Mouse (Mus musculus) stomach, postnatal 0 days (tissue): ENCODE measurements around the gene Ripply2. TPM values are rescaled to one million over a fixed set of nuclear protein-coding genes. Genes with fewer than 3 reads are reported as not detected.

Source experiments
- ATAC-seq: fragments of 200-750 bp; cut with Nextera tagmentation; 2 replicates; pipeline ENCODE4 v1.8.0; 2017; ENCODE audit not compliant: low FRiP score, low TSS enrichment
- DNase-seq: peaks from one replicate; pipeline ENCODE4 v3.0.0-alpha.2; 2016; ENCODE audit warnings: low spot score
- H3K27ac ChIP-seq: fragments of 300-500 bp; sonication (generic); replicated peaks from 2 replicates; pipeline ENCODE4 v1.5.1; 2014; ENCODE audit warnings: mild to moderate bottlenecking, control low read depth
- H3K27me3 ChIP-seq: fragments of 300-500 bp; sonication (generic); 2 replicates; pipeline ENCODE4 v1.6.1; 2014; ENCODE audit warnings: low read length; ENCODE audit not compliant: control insufficient read depth, insufficient read depth
- H3K36me3 ChIP-seq: fragments of 300-500 bp; sonication (generic); 2 replicates; pipeline ENCODE4 v1.6.1; 2014; ENCODE audit warnings: low read length, mixed read lengths; ENCODE audit not compliant: control insufficient read depth, insufficient read depth
- H3K4me1 ChIP-seq: fragments of 300-500 bp; sonication (generic); replicated peaks from 2 replicates; pipeline ENCODE4 v1.6.1; 2014; ENCODE audit warnings: antibody characterized with exemption; ENCODE audit not compliant: control insufficient read depth, insufficient read depth
- H3K4me2 ChIP-seq: fragments of 300-500 bp; sonication (generic); replicated peaks from 2 replicates; pipeline ENCODE4 v1.6.1; 2014; ENCODE audit warnings: low read depth, mild to moderate bottlenecking, control low read depth, moderate library complexity
- H3K4me3 ChIP-seq: fragments of 300-500 bp; sonication (generic); 2 replicates; pipeline ENCODE4 v1.5.1; 2014; ENCODE audit warnings: low read depth, low read length, control low read depth
- H3K9ac ChIP-seq: fragments of 300-500 bp; sonication (generic); 2 replicates; pipeline ENCODE4 v1.6.1; 2014; ENCODE audit warnings: mild to moderate bottlenecking, low read length, control low read depth, mixed read lengths
- H3K9me3 ChIP-seq: fragments of 300-500 bp; sonication (generic); 2 replicates; pipeline ENCODE4 v1.6.1; 2016; ENCODE audit warnings: low read length; ENCODE audit not compliant: control insufficient read depth
- CTCF ChIP-seq: IDR thresholded peaks from 2 replicates; pipeline ENCODE4 v1.5.1; 2016; ENCODE audit warnings: antibody characterized with exemption, low read depth, mild to moderate bottlenecking, moderate library complexity
- EP300 ChIP-seq: optimal IDR thresholded peaks from 2 replicates; pipeline ENCODE3; 2016; ENCODE audit warnings: antibody characterized with exemption
- WGBS: fragments of 180-500 bp; shearing (Covaris S2); extraction: QIAGEN DNeasy Blood & Tissue Kit; methylation state at CpG from one replicate; pipeline ENCODE4 v1.1.7; 2014; 5-methylcytosine and 5-hydroxymethylcytosine counted together
- polyA plus RNA-seq: library from polyadenylated mRNA; unstranded; fragments of >200 nt; fragmentation: Nextera tagmentation; extraction: Ambion mirVana; gene quantifications from 2 replicates; pipeline ENCODE4 v1.2.1, GENCODE M21; 2015

Gene Ripply2
- polyA plus RNA-seq, 1 experiment from 2014 or later, result 0.27 TPM

- no peak overlapping the region for H3K9ac ChIP-seq
- DNase-seq (no peak), ATAC-seq (no peak)
- 69% methylated on average over 8 of the region's 8 CpGs for WGBS
- no peaks in the 10 kb centered on the region for H3K27me3 ChIP-seq
- H3K36me3 ChIP-seq, result no peaks in the 10 kb centered on the region
- no peak overlapping the region for H3K27ac ChIP-seq
- no peak overlapping the region for H3K4me3 ChIP-seq
- H3K4me1 ChIP-seq, result no peaks in the 10 kb centered on the region
- H3K9me3 ChIP-seq, result no peaks in the 10 kb centered on the region
- TF ChIP-seq CTCF, result no peak
- no peak for TF ChIP-seq EP300
- H3K4me2 ChIP-seq, result no peak overlapping the region
These were observed 23.6 kb upstream of the Ripply2 start for GRCm38 (mm10) chr9:86991758-86992157.

- TF ChIP-seq EP300, result no peak
- Histone ChIP-seq H3K9ac (no peak overlapping the region), H3K9me3 (no peaks in the 10 kb centered on the region), H3K4me2 (no peak overlapping the region), H3K4me1 (no peaks in the 10 kb centered on the region), H3K4me3 (no peak overlapping the region), H3K27ac (no peak overlapping the region), H3K27me3 (no peaks in the 10 kb centered on the region), H3K36me3 (no peaks in the 10 kb centered on the region)
- DNase-seq (no peak), ATAC-seq (no peak)
- 52% methylated on average over 3 of the region's 3 CpGs for WGBS
These were observed 18.2 kb upstream of the Ripply2 start for GRCm38 (mm10) chr9:86997046-86997691.

GRCm38 (mm10) chr9:86999956-87000582 is 15.3 kb upstream of the Ripply2 start:
- Histone ChIP-seq H3K4me2 (no peak overlapping the region), H3K27ac (no peak overlapping the region), H3K4me3 (no peak overlapping the region), H3K9me3 (no peaks in the 10 kb centered on the region), H3K27me3 (no peaks in the 10 kb centered on the region), H3K36me3 (no peaks in the 10 kb centered on the region), H3K4me1 (no peaks in the 10 kb centered on the region), H3K9ac (no peak overlapping the region)
- ATAC-seq, result no peak
- TF ChIP-seq EP300 (no peak), CTCF (no peak)
- no peak for DNase-seq
- WGBS, result 55% methylated on average over 2 of the region's 2 CpGs

- 66% methylated on average over 6 of the region's 6 CpGs for WGBS
- DNase-seq, result no peak
These were observed 10.5 kb upstream of the Ripply2 start for GRCm38 (mm10) chr9:87004701-87005434.

GRCm38 (mm10) chr9:87005435-87005779 is 9.9 kb upstream of the Ripply2 start:
- Histone ChIP-seq H3K36me3 (no peaks in the 10 kb centered on the region), H3K27ac (no peak overlapping the region), H3K9ac (no peak overlapping the region), H3K27me3 (no peaks in the 10 kb centered on the region), H3K4me1 (no peaks in the 10 kb centered on the region), H3K4me2 (no peak overlapping the region), H3K4me3 (no peak overlapping the region), H3K9me3 (no peaks in the 10 kb centered on the region)
- ATAC-seq (no peak), DNase-seq (no peak)
- 33% methylated on average over 5 of the region's 5 CpGs for WGBS
- TF ChIP-seq EP300 (no peak), CTCF (no peak)

More at GRCm38 (mm10) chr9:87004701-87005434, 10.5 kb upstream of the Ripply2 start:
- no peak overlapping the region for H3K27ac ChIP-seq
- no peaks in the 10 kb centered on the region for H3K27me3 ChIP-seq
- no peak overlapping the region for H3K9ac ChIP-seq
- H3K36me3 ChIP-seq, result no peaks in the 10 kb centered on the region
- H3K4me1 ChIP-seq, result no peaks in the 10 kb centered on the region
- H3K9me3 ChIP-seq, result no peaks in the 10 kb centered on the region
- no peak overlapping the region for H3K4me2 ChIP-seq
- TF ChIP-seq CTCF (no peak), EP300 (no peak)
- no peak overlapping the region for H3K4me3 ChIP-seq
- ATAC-seq, result no peak

- H3K27ac ChIP-seq, result no peak overlapping the region
- DNase-seq, result no peak
- ATAC-seq, result no peak
- H3K4me3 ChIP-seq, result no peak overlapping the region
- H3K9me3 ChIP-seq, result no peaks in the 10 kb centered on the region
- H3K9ac ChIP-seq, result no peak overlapping the region
- no peaks in the 10 kb centered on the region for H3K27me3 ChIP-seq
- no peaks in the 10 kb centered on the region for H3K36me3 ChIP-seq
- no peak for TF ChIP-seq EP300
- WGBS, result 51% methylated on average over 6 of the region's 6 CpGs
- H3K4me1 ChIP-seq, result no peaks in the 10 kb centered on the region
- H3K4me2 ChIP-seq, result no peak overlapping the region
These were observed 6.8 kb upstream of the Ripply2 start for GRCm38 (mm10) chr9:87008507-87008906.
